Mouse (Mus musculus): Measurements from ENCODE around the gene Prune2.

DNA sequence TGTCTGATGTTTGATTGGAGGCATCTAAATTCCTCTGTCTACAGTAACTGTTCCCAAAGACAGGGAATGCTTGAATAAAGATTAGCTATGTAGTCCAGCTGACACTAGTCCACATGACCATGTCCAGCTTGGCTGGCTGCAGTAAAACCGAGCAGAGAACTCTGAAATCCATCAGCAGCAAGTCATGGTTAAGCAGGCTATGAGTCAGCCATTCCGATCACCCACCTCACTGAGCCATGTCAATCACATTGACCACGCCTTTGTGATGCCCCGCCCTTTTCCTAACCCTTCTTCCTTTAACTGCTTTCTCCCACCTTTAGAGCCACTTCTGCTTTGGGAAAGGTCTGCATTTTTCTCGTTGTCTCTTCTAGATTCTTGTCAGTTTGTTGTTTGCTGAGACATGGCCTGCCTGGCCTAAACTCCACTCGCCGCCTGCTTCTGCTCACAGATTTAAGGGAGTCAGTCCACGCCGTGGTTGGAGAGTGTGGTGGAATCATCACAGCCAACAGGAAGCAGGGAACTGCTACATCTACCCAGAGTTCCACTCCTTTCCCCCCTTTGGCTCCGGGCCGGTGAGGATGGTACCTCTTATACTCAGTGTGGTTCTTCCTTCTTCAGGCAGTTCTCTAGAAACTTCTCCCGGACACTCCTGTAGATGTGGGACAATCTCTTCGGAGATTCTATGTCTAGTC is 307.9 kb downstream of the Prune2 start:
- TF ChIP-seq CTCF (IDR thresholded peaks at IDR 0.05; ENCODE audit: control insufficient read depth, insufficient read depth, low read length) (no peak), POLR2A (IDR thresholded peaks at IDR 0.05; ENCODE audit: borderline replicate concordance, control insufficient read depth, low read depth, low read length) (no peak)

All from bone marrow, adult 2 months (tissue).